Mouse (Mus musculus) adrenal gland, adult 2 months (tissue): ENCODE data around the gene Ostf1. TPM values are rescaled to one million over a fixed set of nuclear protein-coding genes. Genes with fewer than 3 reads are reported as not detected.
A peak's percentile ranks its signal among the peaks of the same experiment; 100 is the strongest.
"Not testable (repeated sequence)": the region's sequence is repeated elsewhere in the genome, so short reads cannot be mapped to it uniquely, and the experiment has no call there.

Experiments used
- DNase-seq: peaks from one replicate; pipeline ENCODE4 v3.0.0; 2021
- polyA plus RNA-seq: library from polyadenylated mRNA; depleted of rRNA; stranded (reverse); fragments of >200 nt; gene quantifications from 2 replicates; pipeline ENCODE4 v1.2.3, GENCODE M21; 2012
- total RNA-seq, 2 experiments: library from RNA; stranded (reverse); gene quantifications; 2 replicates each; pipeline ENCODE4 v1.2.3; 2021

The Ostf1 gene
- total and polyA plus RNA-seq, 3 experiments: 95.4 to 122 (median 108) TPM

- DNase-seq: peak; percentile 40
These were observed 33.2 kb downstream of the Ostf1 start for GRCm38 (mm10) chr19:18598265-18598926.

- DNase-seq: no peak
These were observed 33.9 kb downstream of the Ostf1 start for GRCm38 (mm10) chr19:18597772-18598171.

DNA sequence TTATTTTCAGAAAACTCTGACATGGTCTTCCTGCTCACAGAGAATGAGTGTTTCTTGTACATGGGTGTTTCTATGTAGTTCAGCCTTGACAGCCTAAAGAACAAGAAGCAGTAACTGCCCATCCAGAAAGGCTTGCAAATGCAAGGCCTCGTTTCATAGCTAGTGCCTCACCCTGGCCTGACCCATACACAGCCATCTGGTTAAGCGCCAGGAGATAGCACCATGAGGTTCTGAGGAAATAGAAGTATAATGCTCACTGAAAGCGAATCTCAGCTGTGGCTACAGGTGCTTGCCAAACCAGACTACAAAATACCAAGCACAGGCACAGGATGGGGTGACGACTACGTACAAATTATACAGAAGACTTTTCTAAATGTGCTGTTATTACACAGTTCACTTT is 34.7 kb downstream of the Ostf1 start:
- no peak for DNase-seq

GRCm38 (mm10) chr19:18593722-18594121 is 37.9 kb downstream of the Ostf1 start:
- DNase-seq: no peak

DNA sequence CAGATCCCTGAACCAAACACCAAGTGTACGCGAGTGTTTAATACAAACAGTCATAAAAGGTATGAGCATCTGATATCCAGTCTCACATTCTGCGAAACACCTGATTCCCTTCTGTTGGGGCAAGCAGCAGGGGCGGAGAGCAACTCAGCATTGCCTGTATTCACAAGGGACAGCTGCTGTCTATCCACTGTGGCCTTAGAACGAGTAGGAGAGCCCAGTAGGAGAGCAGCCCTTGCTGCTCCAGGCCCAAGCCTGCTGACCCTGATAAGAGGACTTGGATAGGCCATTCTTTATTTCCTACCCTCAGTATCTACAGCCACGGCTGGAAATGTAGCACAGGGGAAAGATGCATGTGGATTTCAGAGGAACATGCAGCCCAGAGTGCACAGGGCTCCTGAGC is 38.7 kb downstream of the Ostf1 start:
- DNase-seq: no peak

DNA sequence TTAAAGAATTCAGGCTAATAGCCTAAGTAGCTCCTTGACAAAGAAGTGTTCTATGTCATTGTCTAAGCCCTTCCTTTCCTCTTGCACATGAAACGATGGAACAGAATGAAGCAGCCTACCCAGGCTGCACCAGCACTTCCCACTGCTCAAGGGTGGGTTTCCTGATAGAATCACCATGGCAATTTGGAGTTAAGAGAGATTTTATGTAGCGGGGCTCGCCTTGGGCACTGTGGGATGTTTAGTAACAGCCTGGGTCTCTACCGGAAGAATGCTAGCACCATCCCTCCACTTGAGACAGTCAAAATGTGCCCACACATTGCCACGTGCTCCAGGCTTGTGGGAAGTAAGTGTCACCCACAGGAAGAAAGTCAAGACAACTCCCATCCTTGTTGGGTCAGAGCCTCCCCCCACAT is 40.7 kb downstream of the Ostf1 start:
- DNase-seq: no peak

DNA sequence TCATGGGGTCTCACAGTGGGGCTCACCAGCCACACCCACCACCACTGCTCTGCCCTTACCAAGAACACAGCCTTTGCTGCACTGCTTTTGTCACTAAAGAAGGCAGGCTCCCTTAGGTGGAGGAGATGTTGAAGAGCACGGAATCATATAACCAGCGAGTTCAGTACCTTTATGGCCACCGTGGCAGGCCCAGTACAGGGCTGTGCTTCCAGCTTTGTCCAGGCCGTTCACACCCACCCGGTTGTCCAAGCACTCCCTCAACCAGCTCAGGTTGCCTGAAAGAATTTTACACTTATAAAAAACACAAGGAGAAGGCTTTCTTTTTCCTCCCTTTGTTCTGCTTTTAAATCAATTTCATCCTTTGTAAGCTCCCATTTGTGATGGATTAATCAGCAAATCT is 41.4 kb downstream of the Ostf1 start:
- DNase-seq: no peak

- DNase-seq: no peak
These were observed 42.3 kb downstream of the Ostf1 start for GRCm38 (mm10) chr19:18589276-18589675.

- not testable (repeated sequence) for DNase-seq
These were observed 42.8 kb downstream of the Ostf1 start for GRCm38 (mm10) chr19:18588801-18589200.

GRCm38 (mm10) chr19:18588243-18588642 is 43.4 kb downstream of the Ostf1 start:
- DNase-seq: no peak

DNA sequence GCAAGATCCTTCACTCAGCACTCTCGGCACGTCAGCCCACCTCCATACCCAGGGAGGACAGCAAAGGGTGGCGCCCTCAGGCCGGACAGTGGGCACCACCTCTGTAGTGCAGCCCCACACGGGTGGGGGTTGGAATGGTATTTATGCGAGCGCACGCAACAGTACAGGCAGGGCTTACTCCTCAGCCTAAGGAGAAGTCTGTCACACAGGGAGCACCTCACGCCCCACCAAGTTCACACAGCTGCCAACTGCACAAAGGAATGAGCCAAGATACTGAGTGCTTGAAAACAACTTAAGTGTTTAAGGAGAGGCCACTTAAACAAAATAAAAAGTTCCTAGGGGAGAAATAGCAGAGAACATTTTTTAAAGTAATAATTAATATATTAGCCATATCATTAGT is 44.5 kb downstream of the Ostf1 start:
- DNase-seq: no peak

DNA sequence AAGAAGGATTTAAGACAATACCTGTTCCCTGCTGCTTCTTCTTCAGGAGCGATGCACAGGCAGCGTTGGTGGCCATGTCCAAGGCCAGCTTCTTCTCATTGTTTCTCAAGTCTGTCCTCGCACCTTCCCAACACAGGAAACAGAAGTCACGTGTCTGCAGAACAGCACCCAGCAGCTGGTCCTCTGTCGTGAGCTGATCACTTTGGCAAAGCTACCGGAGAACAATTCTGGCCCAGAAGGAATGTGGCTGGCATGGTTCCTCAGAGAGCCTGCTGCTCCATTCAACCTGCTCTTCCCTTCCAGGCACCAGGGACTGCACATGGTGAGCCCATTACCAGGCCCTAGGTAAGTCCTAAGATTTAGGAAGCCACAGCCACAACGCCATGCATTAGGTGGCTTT is 47.0 kb downstream of the Ostf1 start:
- no peak for DNase-seq

DNA sequence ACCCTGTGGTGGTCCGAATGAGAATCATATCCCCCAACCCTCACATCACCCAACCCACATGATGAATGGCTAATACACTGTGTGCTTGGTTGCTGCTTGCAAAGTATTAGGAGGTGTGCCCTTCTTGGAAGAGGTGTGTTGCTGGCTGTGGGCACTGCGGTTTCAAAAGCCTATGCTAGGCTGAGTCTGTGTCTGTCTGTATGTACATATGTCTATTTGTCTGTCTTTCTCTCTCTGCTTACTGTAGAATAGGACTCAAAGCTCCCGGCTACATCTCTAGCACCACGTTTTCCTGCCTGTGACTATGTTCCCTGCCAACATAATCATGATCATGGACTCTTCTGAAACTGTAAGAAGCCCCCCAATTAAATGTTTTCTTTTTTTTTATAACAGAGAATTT is 47.9 kb downstream of the Ostf1 start:
- DNase-seq: no peak

DNA sequence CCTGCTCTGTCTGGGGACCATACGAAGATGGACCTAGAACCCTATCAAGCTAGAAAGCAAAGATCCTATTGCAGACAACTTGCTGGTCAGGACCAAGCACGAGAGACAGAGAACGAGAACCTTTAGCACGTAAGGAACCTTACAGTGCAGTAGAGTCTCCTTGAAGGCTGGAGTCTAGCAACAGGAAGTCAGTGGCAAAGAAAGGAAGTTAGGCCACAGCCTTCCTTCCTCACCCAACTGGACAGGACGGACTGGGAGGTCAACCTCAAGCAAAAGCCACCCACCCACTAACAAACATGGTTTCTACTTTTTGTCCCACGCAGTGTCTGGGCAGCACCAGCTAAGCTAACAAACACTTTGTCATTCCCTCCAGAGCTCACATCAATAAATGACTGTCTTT is 48.7 kb downstream of the Ostf1 start:
- DNase-seq: no peak

DNA sequence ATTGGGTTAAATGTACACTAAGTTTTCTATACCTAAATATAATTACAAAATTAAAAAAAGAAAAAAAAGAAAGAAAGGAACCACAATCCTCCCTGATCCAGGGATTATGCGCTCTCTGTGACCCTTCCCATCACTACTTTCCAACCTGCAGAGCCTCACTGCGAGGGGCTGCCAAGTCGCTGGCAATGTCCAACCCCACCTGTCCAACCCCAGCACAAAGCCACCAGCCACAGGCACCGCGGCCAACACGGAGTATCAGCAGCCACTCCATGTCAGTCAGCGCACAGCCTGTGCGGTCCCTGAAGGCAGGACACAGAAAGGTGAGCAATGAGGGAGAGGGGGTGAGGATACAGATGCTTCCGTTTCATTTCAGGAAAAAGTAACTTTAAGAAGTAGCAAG is 49.4 kb downstream of the Ostf1 start:
- no peak for DNase-seq

GRCm38 (mm10) chr19:18581046-18581445 is 50.6 kb downstream of the Ostf1 start:
- no peak for DNase-seq

DNA sequence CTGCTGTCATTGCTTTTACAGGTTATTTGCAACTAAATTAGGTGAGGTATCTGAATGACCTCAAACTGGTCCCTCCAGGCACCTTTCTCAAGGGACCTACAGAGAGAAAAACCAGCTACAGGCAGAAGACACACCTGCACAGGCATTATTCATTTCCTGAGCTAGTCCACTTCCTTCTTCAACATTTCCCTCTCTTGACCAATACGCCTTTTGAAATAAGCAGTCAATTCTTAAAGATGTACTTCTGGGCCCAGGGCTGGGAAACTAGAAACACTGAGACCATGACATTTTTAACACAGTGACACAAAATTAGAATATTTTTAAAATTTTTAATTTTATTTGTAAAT is 52.6 kb downstream of the Ostf1 start:
- DNase-seq: no peak

GRCm38 (mm10) chr19:18578216-18579011 is 53.2 kb downstream of the Ostf1 start:
- DNase-seq: no peak

GRCm38 (mm10) chr19:18577348-18577747 is 54.3 kb downstream of the Ostf1 start:
- no peak for DNase-seq

DNA sequence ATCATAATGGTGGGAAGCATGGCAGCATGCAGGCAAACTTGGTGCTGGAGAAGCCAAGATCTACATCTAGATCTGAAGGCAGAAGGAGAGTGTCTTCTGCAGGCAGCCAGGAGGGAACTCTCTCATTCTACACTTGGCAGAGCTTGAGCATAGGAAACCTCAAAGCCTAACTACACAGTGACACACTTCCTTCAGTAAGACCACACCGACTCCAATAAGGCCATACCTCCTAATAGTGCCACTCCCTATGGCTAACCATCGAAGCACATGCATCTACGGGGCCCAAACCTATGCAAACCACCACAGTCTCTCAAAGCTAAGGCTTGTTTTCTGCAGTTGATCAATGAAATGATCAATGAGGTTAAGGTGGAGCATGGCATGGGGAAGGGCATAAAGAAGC is 55.7 kb downstream of the Ostf1 start:
- no peak for DNase-seq

GRCm38 (mm10) chr19:18573907-18574306 is 57.7 kb downstream of the Ostf1 start:
- no peak for DNase-seq

DNA sequence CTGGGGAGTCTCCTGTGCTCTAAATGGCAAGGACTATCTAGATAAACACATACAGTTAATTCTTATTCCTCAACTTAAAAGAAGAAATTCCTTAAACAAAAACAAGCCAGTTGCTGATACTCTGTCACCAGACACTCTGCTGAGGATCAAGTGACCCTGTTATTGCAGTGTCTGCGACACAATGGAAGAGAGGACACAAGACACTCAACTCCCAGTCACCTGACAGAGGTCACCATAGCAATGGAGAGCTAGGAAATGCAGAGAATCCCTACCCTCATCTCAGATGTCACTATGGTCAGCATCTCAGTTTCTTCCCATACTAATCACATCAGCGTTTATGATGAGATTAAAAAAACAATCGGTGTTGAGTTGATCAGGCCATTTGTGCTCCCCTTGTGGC is 58.2 kb downstream of the Ostf1 start:
- no peak for DNase-seq

DNA sequence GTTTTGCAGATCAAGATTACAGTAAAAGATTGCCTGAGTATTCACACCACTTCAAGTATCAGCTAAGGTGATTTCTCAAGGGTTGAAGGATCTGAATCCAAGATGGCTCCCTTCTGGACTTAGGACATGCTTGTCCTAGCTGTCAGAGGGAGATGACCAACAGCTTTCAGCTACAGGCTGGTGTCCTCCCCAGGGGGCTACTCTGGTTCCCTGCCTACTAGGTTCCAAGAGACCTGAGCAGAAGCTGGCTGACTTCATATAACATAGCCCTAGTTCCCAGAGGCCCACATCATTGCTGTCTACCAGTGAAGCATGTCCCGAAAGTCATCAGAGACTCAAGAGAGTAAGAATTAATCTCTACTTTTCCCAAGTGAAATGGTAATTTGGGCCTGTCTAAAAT is 62.1 kb downstream of the Ostf1 start:
- DNase-seq: no peak

DNA sequence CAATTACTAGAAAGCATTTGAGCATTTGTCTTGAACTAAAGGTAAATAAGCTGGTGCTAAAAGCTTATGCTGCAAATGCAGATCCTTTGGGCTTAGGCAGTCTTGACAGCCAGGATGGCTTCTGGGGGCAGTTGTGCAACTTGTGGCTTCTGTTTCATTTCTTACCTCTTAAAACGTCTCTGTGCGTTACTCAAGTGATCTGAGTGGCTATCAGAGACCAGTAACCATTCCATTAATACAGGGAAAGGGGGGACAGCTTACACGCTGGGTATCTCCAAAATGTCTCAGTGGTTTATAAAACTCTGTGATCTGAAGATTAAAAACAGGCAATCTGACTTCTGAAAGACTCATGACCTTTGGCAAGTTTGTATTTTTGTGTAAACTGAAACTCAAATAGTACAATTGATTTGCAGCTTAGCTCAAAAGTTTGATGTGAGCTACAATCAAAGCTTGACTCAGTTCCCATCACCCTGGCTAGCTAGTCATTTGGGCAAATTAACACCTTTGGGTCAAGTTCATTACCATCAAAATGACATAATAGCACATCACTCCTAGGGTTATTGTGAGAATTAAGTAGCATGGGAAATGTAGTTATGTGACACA is 62.7 kb downstream of the Ostf1 start:
- DNase-seq: no peak
